Mouse (Mus musculus) hindbrain, embryonic 11.5 days (tissue): ENCODE measurements around the gene Zfp541. TPM values are rescaled to one million over a fixed set of nuclear protein-coding genes. Genes with fewer than 3 reads are reported as not detected.
A peak's percentile ranks its signal among the peaks of the same experiment; 100 is the strongest.

Source experiments
- ATAC-seq: fragments of 200-750 bp; cut with Nextera tagmentation; 2 replicates; pipeline ENCODE4 v1.8.0; 2017; ENCODE audit warnings: mild to moderate bottlenecking, moderate TSS enrichment, moderate library complexity; ENCODE audit not compliant: low FRiP score
- DNase-seq: peaks from one replicate; pipeline ENCODE4 v3.0.0-alpha.2; 2015; ENCODE audit warnings: low spot score
- H3K27ac ChIP-seq: fragments of 300-500 bp; sonication (generic); 2 replicates; pipeline ENCODE4 v1.5.1; 2014; ENCODE audit warnings: mild to moderate bottlenecking, low read depth, low read length
- H3K27me3 ChIP-seq: fragments of 300-500 bp; sonication (generic); 2 replicates; pipeline ENCODE4 v1.6.1; 2014; ENCODE audit warnings: mild to moderate bottlenecking, low read length, moderate library complexity, mixed read lengths; ENCODE audit not compliant: control insufficient read depth, insufficient read depth
- H3K36me3 ChIP-seq: fragments of 300-500 bp; sonication (generic); 2 replicates; pipeline ENCODE4 v1.6.1; 2014; ENCODE audit warnings: mild to moderate bottlenecking, low read length, moderate library complexity, mixed read lengths; ENCODE audit not compliant: control insufficient read depth, insufficient read depth
- H3K4me1 ChIP-seq: fragments of 300-500 bp; sonication (generic); replicated peaks from 2 replicates; pipeline ENCODE4 v1.6.1; 2014; ENCODE audit warnings: low read length, mixed read lengths; ENCODE audit not compliant: control insufficient read depth, insufficient read depth
- H3K4me2 ChIP-seq: fragments of 300-500 bp; sonication (generic); replicated peaks from 2 replicates; pipeline ENCODE4 v1.6.1; 2014; ENCODE audit warnings: mild to moderate bottlenecking, low read depth, low read length
- H3K4me3 ChIP-seq: fragments of 300-500 bp; sonication (generic); 2 replicates; pipeline ENCODE4 v1.5.1; 2014; ENCODE audit warnings: low read depth, low read length
- H3K9ac ChIP-seq: fragments of 300-500 bp; sonication (generic); 2 replicates; pipeline ENCODE4 v1.6.1; 2014; ENCODE audit warnings: low read depth, low read length
- H3K9me3 ChIP-seq: fragments of 300-500 bp; sonication (generic); 2 replicates; pipeline ENCODE4 v1.6.1; 2016; ENCODE audit warnings: low read length; ENCODE audit not compliant: control insufficient read depth
- WGBS: fragments of 180-500 bp; shearing (Covaris S2); extraction: QIAGEN DNeasy Blood & Tissue Kit; methylation state at CpG from one replicate; pipeline ENCODE4 v1.1.7; 2014; 5-methylcytosine and 5-hydroxymethylcytosine counted together
- polyA plus RNA-seq: library from polyadenylated mRNA; unstranded; fragments of >200 nt; fragmentation: Nextera tagmentation; extraction: Ambion mirVana; gene quantifications from 2 replicates; pipeline ENCODE4 v1.2.1, GENCODE M21; 2014

The Zfp541 gene
- polyA plus RNA-seq, 1 experiment from 2014 or later, result not detected

DNA sequence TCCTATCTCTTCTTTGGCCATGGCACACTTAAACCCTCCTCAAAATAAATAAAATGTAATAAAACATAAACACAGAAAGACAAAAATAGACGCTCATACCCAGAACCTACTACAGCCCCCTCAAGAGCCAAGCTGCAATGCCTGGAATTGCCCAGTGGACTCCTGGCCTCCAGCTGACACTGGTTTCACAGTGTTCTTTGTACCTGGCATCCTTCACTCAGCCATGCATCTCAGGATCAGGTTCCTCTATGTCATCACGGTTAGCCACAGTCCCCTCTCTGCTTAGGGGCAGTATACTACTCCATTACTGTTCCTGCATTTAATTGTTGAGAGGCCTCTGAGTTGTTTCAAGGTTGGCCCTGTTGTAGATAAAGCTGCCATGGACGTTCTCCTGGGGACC lies 71.3 kb downstream of the Zfp541 start:
- H3K4me1 ChIP-seq, result peaks cover 17% of the 10 kb centered on the region
- H3K27ac ChIP-seq, result no peak overlapping the region
- DNase-seq, result no peak
- H3K4me2 ChIP-seq, result no peak overlapping the region
- no peaks in the 10 kb centered on the region for H3K27me3 ChIP-seq
- 76% methylated on average over 3 of the region's 3 CpGs for WGBS
- no peak overlapping the region for H3K9ac ChIP-seq
- no peaks in the 10 kb centered on the region for H3K9me3 ChIP-seq
- H3K36me3 ChIP-seq, result no peaks in the 10 kb centered on the region
- H3K4me3 ChIP-seq, result no peak overlapping the region
- no peak for ATAC-seq

DNA sequence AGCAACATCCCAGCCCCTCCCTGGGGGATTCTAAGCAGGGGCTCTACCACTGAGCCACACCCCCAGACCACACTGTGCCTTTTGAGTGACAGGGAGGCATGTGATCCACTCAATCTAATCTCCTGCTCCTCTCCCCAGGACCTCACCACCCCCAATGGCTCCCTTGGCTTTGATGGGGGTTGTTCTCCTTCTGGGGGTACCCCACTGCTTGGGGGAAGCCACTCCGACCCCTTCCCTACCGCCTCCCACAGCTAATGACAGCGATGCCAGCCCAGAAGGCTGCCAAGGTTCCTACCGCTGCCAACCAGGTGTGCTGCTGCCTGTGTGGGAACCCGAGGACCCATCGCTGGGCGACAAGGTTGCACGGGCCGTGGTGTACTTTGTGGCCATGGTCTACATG lies 72.1 kb downstream of the Zfp541 start:
- Histone ChIP-seq H3K4me2 (no peak overlapping the region), H3K27me3 (no peaks in the 10 kb centered on the region), H3K4me1 (peaks cover 17% of the 10 kb centered on the region), H3K27ac (no peak overlapping the region), H3K36me3 (no peaks in the 10 kb centered on the region), H3K9ac (no peak overlapping the region), H3K9me3 (no peaks in the 10 kb centered on the region), H3K4me3 (no peak overlapping the region)
- DNase-seq, result no peak
- 93% methylated on average over 9 of the region's 9 CpGs for WGBS
- no peak for ATAC-seq

DNA sequence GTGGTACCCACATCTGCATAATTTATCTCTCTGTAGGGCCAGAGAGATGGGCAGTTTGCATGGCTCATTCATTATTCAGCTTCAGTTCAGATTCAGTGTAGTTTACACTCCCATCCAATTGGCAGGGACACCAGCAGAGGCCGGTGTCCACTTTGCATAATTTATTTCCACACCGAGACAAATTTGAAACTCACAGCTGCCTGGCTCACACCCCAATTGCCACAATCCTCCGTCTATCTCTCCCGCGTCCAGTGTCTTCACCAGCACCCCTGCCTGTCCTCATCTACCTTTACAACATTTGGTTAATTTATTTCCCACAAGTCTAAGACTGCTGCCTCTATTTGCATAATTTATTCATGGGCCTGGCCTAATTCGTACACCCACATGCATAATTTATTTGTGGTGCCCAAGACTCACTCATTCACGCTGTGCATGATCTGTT lies 73.4 kb downstream of the Zfp541 start:
- DNase-seq (peak; percentile 37), ATAC-seq (peak; percentile 77)
- H3K27me3 ChIP-seq, result no peaks in the 10 kb centered on the region
- no peak overlapping the region for H3K9ac ChIP-seq
- H3K36me3 ChIP-seq, result no peaks in the 10 kb centered on the region
- WGBS, result 40% methylated on average over 7 of the region's 7 CpGs
- H3K4me1 ChIP-seq, result peaks cover 14% of the 10 kb centered on the region
- H3K4me2 ChIP-seq, result peak overlapping the region; percentile 28; the same call in 1 of the 2 replicates
- H3K9me3 ChIP-seq, result no peaks in the 10 kb centered on the region
- no peak overlapping the region for H3K4me3 ChIP-seq
- 0 out of 2 replicates have a peak overlapping the region, but pooled peaks have one; percentile 42 for H3K27ac ChIP-seq

Other genes with a start within 250 kb of the Zfp541 start
- not detected in 2 replicates for gene Obox6, start 222.1 kb upstream of the Zfp541 start, polyA plus RNA-seq
- not detected in 2 replicates for gene Crx, start 181.8 kb upstream of the Zfp541 start, polyA plus RNA-seq
- gene Crxos, start 179.2 kb upstream of the Zfp541 start, polyA plus RNA-seq, result not detected in 2 replicates
- 988 and 1,001 TPM in 2 replicates for gene Selenow, start 139.4 kb upstream of the Zfp541 start, polyA plus RNA-seq
- 176 and 180 TPM in 2 replicates for gene Nop53, start 115.7 kb upstream of the Zfp541 start, polyA plus RNA-seq
- gene Ehd2, start 94.2 kb upstream of the Zfp541 start, polyA plus RNA-seq, result 6.4 and 10.9 TPM in 2 replicates
- gene Bicra, start 13.9 kb upstream of the Zfp541 start, polyA plus RNA-seq, result 6.6 and 9.2 TPM in 2 replicates
- 176 and 177 TPM in 2 replicates for gene Napa, start 36.6 kb downstream of the Zfp541 start, polyA plus RNA-seq
- 21.7 and 23.1 TPM in 2 replicates for gene Kptn, start 58.1 kb downstream of the Zfp541 start, polyA plus RNA-seq
- 0.84 and 1.0 TPM in 2 replicates for gene Slc8a2, start 68.0 kb downstream of the Zfp541 start, polyA plus RNA-seq
- gene Meis3, start 113.3 kb downstream of the Zfp541 start, polyA plus RNA-seq, result 122 and 135 TPM in 2 replicates
- 7.9 and 9.1 TPM in 2 replicates for gene Dhx34, start 160.2 kb downstream of the Zfp541 start, polyA plus RNA-seq
- gene C5ar2, start 182.3 kb downstream of the Zfp541 start, polyA plus RNA-seq, result 0.04 and 0.11 TPM in 2 replicates
- gene C5ar1, start 197.7 kb downstream of the Zfp541 start, polyA plus RNA-seq, result 0.46 and 1.3 TPM in 2 replicates
- 11.0 and 13.8 TPM in 2 replicates for gene Inafm1, start 211.8 kb downstream of the Zfp541 start, polyA plus RNA-seq
- gene Ccdc9, start 225.0 kb downstream of the Zfp541 start, polyA plus RNA-seq, result 18.2 and 19.2 TPM in 2 replicates
- 6.4 and 8.1 TPM in 2 replicates for gene Bbc3, start 246.6 kb downstream of the Zfp541 start, polyA plus RNA-seq